In the genomic region with DNA sequence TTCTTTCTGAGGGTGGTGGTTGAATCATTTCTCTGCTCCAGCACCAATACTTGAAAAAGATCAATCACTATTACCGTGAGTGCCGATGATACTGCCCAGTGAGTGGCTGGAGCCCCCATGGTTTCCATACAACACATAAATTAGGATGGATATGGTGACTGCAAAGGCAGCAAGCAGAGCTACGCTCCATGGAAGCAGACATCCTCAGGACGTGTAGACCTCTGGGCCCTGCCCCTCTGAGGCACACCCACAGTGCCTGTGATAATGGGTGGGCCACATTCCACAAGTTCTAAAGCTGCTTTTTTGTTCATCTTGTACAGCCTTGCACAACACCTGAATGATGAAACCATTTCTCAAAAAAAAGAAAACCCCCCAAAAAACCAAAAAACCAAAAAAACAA, we compare ENCODE assay signal across 26 mouse cellular contexts. TPM values are rescaled to one million over a fixed set of nuclear protein-coding genes. Genes with fewer than 3 reads are reported as not detected.
DNase-seq lines count a peak whose midpoint lies in the region.
"Had no signal": no experiment of that assay in that cellular context is flagged by ENCODE, and none has a peak within 500 bp of the region (broad histone marks: within the 10 kb centered on the region; RNA-seq: fewer than 3 reads in every experiment).

No protein-coding gene starts in this region.

- DNase-seq in heart, adult 11 months = peak; percentile 73
- DNase-seq in heart, adult 9 months (ENCODE audit: low spot score in 2 of 2) = no peak
- DNase-seq in ES-CJ7 (ENCODE audit: low read depth, low spot score) (peak; percentile 25), R1 (ENCODE audit: low read depth, low spot score) (peak; percentile 42), ZHBTc4 (ENCODE audit: low read depth, low spot score) (peak; percentile 55)
- no peak for DNase-seq in cerebellum, adult 11-12 months
- DNase-seq in layer of hippocampus, adult 9-11 months = no peak
- DNase-seq in thymus, postnatal 0 days (ENCODE audit: low spot score) = no peak
- DNase-seq: adrenal gland, adult 2 months; adrenal gland, adult 8-10 months; adrenal gland, postnatal 10 days; adrenal gland, postnatal 14 days; adrenal gland, postnatal 25 days; adrenal gland, postnatal 36 days; B cell, adult 2 months; cerebellum, adult 11 months; cerebellum, adult 18-20 months; cerebellum, adult 2 months; cerebellum, adult 8-10 months; cerebellum, adult 9-10 months had no signal

RNA-seq across cellular contexts. Expression of a gene that starts 10.2 kb away (rescaled TPM):
- 0.06 and 0.10 TPM in 2 replicates for polyA plus RNA-seq in thymus, postnatal 0 days (2015; fragmentation: Nextera tagmentation; extraction: Ambion mirVana)
- polyA plus RNA-seq: activated CD4-positive, CD25-positive, alpha-beta regulatory T cell, adult 4 months; adrenal gland, adult 2 months; brain, embryonic 14.5 days; C2C12; CD4-positive, CD25-positive, alpha-beta regulatory T cell, adult 4 months; cerebellum, adult 2 months; G1E; Patski had no signal

RNA-seq across cellular contexts. Expression of a gene that starts 37.1 kb away (rescaled TPM):
- polyA plus RNA-seq in thymus, postnatal 0 days (2015; fragmentation: Nextera tagmentation; extraction: Ambion mirVana) = not detected in 2 replicates
- polyA plus RNA-seq: adrenal gland, adult 2 months; brain, embryonic 14.5 days; C2C12; cerebellum, adult 2 months; G1E; Patski had no signal

Comparison
In these comparisons a context has a peak if more than half of its experiments do, and no peak if none do; other contexts are left out.
1. DNase-seq: peak in heart, adult 11 months (single experiment), ES-CJ7 (single experiment), R1 (single experiment) and ZHBTc4 (single experiment); none in heart, adult 9 months (0 of 2), cerebellum, adult 11-12 months (single experiment), layer of hippocampus, adult 9-11 months (single experiment) and thymus, postnatal 0 days (single experiment).